Mouse (Mus musculus) CH12.LX (cell line): Measurements from ENCODE around the gene Gm20388.

Experiments
- CHD2 ChIP-seq: IDR thresholded peaks from 2 replicates; pipeline ENCODE4 v1.6.1; 2011; ENCODE audit warnings: low read length, improper control_type of control experiment
- CTCF ChIP-seq, 2 experiments: IDR thresholded peaks in 1 of 2; conservative IDR thresholded peaks in 1 of 2; 2 replicates each; pipeline ENCODE4 v1.5.1; 2011 to 2012; ENCODE audit warnings: low read depth in 2 of 2, low read length in 2 of 2, improper control_type of control experiment in 1 of 2, inconsistent platforms in 1 of 2, mild to moderate bottlenecking in 1 of 2, moderate library complexity in 1 of 2
- E2F4 ChIP-seq: IDR thresholded peaks from 2 replicates; pipeline ENCODE4 v1.6.1; 2011; ENCODE audit warnings: low read depth, low read length, improper control_type of control experiment; ENCODE audit not compliant: insufficient replicate concordance
- GABPA ChIP-seq: IDR thresholded peaks from 2 replicates; pipeline ENCODE4 v1.6.1; 2012; ENCODE audit warnings: low read depth, low read length, improper control_type of control experiment, inconsistent platforms; ENCODE audit not compliant: insufficient replicate concordance
- HCFC1 ChIP-seq: IDR thresholded peaks from 2 replicates; pipeline ENCODE4 v1.6.1; 2012; ENCODE audit warnings: low read depth, mild to moderate bottlenecking, inconsistent platforms, low read length, improper control_type of control experiment
- JUN ChIP-seq: IDR thresholded peaks from 2 replicates; pipeline ENCODE4 v1.6.1; 2011; ENCODE audit warnings: low read depth, mild to moderate bottlenecking, low read length, improper control_type of control experiment, moderate library complexity; ENCODE audit not compliant: insufficient read depth
- MAFK ChIP-seq: IDR thresholded peaks from 2 replicates; pipeline ENCODE4 v1.6.1; 2011; ENCODE audit warnings: low read length, improper control_type of control experiment; ENCODE audit not compliant: insufficient replicate concordance
- MAX ChIP-seq: IDR thresholded peaks from 2 replicates; pipeline ENCODE4 v1.6.1; 2011; ENCODE audit warnings: low read length, improper control_type of control experiment
- MXI1 ChIP-seq: IDR thresholded peaks from 2 replicates; pipeline ENCODE4 v1.6.1; 2011; ENCODE audit warnings: mild to moderate bottlenecking, low read depth, low read length, improper control_type of control experiment
- TCF12 ChIP-seq: IDR thresholded peaks from 2 replicates; pipeline ENCODE4 v1.6.1; 2014; ENCODE audit warnings: low read depth, mild to moderate bottlenecking, inconsistent platforms, low read length, improper control_type of control experiment
- USF1 ChIP-seq: IDR thresholded peaks from 2 replicates; pipeline ENCODE4 v1.6.1; 2014; ENCODE audit warnings: low read depth, mild to moderate bottlenecking, inconsistent platforms, low read length, improper control_type of control experiment
- ZNF384 ChIP-seq: IDR thresholded peaks from 2 replicates; pipeline ENCODE4 v1.6.1; 2012; ENCODE audit warnings: low read depth, low read length, improper control_type of control experiment, inconsistent platforms

GRCm38 (mm10) chr8:122333531-122333930 is 2422.9 kb downstream of the Gm20388 start:
- TF ChIP-seq USF1 (no peak), JUN (no peak), TCF12 (no peak), HCFC1 (no peak), CHD2 (no peak), E2F4 (no peak), CTCF (conservative IDR thresholded peaks at IDR 0.05 in 1 of 2, IDR thresholded peaks at IDR 0.05 in 1 of 2; ENCODE audit: low read depth in 2 of 2, low read length in 2 of 2) (no peak), MAX (no peak), MXI1 (no peak), ZNF384 (no peak), MAFK (no peak), GABPA (no peak)
